Mouse (Mus musculus) E14TG2a.4 (cell line): ENCODE data around the gene Klhdc7b.

Experiments
- CTCF ChIP-seq: conservative IDR thresholded peaks from 2 replicates; pipeline ENCODE4 v1.5.1; 2014; ENCODE audit warnings: low read length
- POU5F1 ChIP-seq: IDR thresholded peaks from 2 replicates; pipeline ENCODE4 v1.6.1; 2014; ENCODE audit warnings: low read length, borderline replicate concordance

DNA sequence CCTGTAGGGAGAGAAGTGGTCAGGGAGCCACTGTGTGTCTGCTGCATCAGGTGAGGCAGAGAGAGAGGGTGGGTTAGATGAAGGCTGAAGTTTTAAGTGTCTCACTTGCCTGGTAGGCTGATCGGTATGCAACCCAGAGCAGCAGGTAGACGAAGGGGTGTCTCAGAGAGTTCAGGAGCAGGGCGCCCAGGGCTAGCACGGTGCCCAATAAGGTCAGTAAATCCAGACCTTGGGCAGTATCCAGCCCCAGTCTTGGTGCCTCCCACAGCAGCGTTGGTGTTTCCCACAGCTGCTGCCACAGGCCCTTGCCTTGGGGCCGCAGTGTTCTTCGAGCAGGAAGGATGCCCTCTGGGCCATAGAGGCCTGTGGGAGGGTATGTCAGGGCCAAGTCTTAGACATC lies 30.3 kb upstream of the Klhdc7b start:
- TF ChIP-seq CTCF = no peak
- no peak for TF ChIP-seq POU5F1
